Mouse (Mus musculus): ENCODE data around the gene Deaf1. TPM values are rescaled to one million over a fixed set of nuclear protein-coding genes. Genes with fewer than 3 reads are reported as not detected.

Gene Deaf1
- polyA plus RNA-seq, 1 experiment: 22.7 TPM

DNA sequence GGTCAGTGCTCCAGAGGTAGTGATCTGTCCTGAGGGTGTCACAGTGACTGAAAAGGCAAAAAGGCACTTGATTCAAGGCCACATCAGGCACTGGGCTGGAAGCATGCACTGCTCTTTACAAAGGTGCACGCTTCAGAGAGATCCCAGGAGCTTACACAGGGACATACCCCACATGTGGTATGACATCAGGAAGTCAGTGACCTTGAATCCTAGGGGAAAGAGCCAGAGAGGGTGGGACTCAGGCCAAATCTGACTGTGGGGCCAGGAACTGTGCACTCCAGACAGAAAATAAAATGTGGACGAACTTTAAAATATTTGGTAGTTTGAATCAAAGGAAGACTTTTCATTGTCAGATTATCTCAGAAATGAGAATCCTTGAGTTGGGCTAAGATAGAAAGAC, 13.1 kb downstream of the Deaf1 start:
- Histone ChIP-seq H3K4me1 (ENCODE audit: control insufficient read depth, insufficient read depth, low read length) (no peaks in the 10 kb centered on the region), H3K4me3 (replicated peaks; ENCODE audit: extremely low read depth, low read depth, low read length) (no peak overlapping the region)
- no peak for DNase-seq
- TF ChIP-seq POLR2A (IDR thresholded peaks at IDR 0.05; ENCODE audit: borderline replicate concordance, extremely low read depth, low read depth, low read length) (no peak), CTCF (IDR thresholded peaks at IDR 0.05; ENCODE audit: insufficient read depth, low read length) (no peak)
- 84% methylated on average over 2 of the region's 2 CpGs for WGBS

DNA sequence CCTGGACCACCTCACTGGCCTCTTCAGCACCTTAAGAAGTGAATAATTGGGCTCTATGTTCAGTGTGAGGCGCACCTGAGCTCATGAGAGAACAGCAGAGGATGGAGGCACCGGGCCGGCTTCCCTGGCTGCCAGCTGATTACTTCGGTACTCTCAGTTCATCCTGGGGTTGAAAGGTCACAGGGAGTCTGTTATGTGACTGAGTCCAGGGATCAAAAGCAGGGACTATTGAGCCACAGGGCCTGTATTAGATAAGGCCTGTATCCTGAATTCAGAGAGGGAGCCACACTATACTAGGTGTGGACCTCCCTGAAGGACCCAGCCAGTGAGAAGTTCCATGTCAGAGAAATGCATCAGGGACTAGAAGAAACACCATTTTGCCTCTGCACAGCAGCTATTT, 23.0 kb downstream of the Deaf1 start:
- DNase-seq: no peak
- no peaks in the 10 kb centered on the region for H3K4me1 ChIP-seq (ENCODE audit: control insufficient read depth, insufficient read depth, low read length)

DNA sequence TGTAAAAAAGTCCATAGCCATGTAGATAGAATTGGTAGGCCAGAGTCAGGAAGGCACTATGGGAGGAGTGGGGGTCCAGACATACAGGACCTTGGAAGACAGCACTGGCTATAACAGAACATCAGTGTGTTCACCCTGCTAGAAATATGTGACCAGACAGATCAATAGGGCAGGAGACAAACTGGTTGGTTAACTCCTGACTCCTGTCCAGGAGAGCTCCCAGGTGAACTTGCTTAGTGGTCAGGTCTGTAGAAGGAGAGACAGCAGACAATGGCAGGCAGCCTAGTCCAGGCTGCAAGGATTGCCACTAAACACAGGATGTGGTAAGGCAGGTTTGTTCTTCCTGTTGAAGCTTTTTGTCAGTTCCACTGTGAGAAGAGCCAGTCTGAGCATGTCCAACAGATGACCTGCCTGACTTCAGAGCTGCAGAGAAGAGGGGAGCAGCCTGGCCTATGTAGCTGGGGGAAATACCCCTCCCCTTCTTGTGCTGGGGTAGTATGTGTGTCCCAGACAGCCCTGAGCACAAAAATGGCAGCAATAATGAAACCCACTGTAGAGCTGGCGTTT, 24.7 kb downstream of the Deaf1 start:
- no peak overlapping the region for H3K4me3 ChIP-seq (replicated peaks; ENCODE audit: extremely low read depth, low read depth, low read length)
- 87% methylated on average over 1 of the region's 1 CpGs for WGBS
- H3K4me1 ChIP-seq (ENCODE audit: control insufficient read depth, insufficient read depth, low read length): no peaks in the 10 kb centered on the region
- no peak for DNase-seq
- TF ChIP-seq POLR2A (IDR thresholded peaks at IDR 0.05; ENCODE audit: borderline replicate concordance, extremely low read depth, low read depth, low read length): no peak
- TF ChIP-seq CTCF (IDR thresholded peaks at IDR 0.05; ENCODE audit: insufficient read depth, low read length): no peak

More for the DNA sequence above, 23.0 kb downstream of the Deaf1 start:
- no peak for TF ChIP-seq CTCF (IDR thresholded peaks at IDR 0.05; ENCODE audit: insufficient read depth, low read length)
- no peak for TF ChIP-seq POLR2A (IDR thresholded peaks at IDR 0.05; ENCODE audit: borderline replicate concordance, extremely low read depth, low read depth, low read length)
- 85% methylated on average over 4 of the region's 4 CpGs for WGBS
- H3K4me3 ChIP-seq (replicated peaks; ENCODE audit: extremely low read depth, low read depth, low read length): no peak overlapping the region

DNA sequence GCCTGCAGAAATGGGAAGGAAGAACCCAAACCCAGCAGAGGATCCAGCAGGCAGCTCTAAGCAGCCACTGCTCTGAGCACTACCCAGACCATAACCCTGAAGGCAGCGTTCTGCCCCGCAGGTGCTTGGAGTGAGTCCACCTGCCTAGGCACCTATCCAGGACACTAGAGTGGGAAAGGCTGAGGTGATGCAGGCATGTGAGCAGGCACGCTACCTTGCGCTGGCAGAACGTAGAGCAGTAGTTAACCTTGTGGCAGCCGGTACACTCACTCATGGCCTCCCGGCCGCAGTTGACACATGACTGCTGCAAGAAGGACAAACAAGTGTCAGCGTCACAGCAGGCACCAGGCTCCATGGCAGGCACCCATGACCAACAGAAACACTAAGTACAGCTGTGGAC, 26.1 kb downstream of the Deaf1 start:
- WGBS: 93% methylated on average over 9 of the region's 9 CpGs
- no peak overlapping the region for H3K4me3 ChIP-seq (replicated peaks; ENCODE audit: extremely low read depth, low read depth, low read length)
- DNase-seq: no peak
- TF ChIP-seq CTCF (IDR thresholded peaks at IDR 0.05; ENCODE audit: insufficient read depth, low read length): no peak
- TF ChIP-seq POLR2A (IDR thresholded peaks at IDR 0.05; ENCODE audit: borderline replicate concordance, extremely low read depth, low read depth, low read length): no peak
- no peaks in the 10 kb centered on the region for H3K4me1 ChIP-seq (ENCODE audit: control insufficient read depth, insufficient read depth, low read length)

DNA sequence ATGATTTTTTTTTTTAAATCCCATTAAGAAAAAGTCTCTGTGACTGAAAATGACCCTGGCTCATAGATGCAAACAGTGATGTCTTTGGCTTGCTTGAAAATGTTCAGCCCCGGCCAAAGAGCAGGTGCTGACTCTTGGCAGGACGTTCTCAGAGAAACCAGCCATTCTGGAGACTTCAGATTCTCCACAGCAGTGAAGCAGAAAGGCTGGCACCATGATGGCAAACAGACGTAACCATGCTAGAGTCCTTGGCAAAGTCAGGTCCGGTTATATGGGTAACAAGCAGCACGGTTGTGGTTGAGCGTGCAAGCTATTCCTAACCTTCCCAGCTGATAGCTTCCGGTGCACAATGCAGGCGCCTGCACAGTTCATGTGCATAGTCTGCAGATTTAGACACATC, 28.3 kb downstream of the Deaf1 start:
- no peak for DNase-seq
- 95% methylated on average over 8 of the region's 8 CpGs for WGBS

DNA sequence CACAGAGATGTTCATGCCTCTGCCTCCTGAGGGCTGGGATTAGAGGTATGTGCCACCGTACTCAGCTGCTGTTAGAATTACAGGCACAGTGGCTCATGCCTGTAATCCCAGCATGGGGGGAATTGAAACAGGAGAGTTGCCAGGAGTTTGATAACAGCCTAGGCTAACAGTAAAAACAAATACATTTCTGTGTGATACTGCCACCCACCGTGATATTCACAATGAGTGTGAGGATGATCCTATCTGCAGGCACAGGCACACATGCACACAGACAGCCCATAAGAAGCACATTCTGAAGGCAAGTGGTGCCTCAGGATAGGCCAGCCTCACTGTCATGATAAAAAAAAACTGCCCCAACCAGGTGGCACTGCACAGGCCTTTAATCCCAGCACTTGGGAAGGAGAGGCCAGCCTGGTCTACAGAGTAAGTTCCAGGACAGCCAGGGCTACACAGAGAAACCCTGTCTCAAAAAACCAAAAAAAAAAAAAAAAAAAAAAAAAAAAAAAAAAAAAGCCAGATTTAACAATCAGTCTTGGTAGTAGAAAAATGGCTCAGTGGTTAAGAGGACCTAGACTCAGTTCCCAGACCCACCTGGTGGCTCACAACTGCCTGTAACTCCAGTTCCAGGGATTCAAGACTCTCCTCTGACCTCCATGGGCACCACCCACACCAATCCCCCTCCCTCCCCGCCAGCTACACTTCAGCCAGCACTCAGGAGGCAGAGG, 29.4 kb downstream of the Deaf1 start:
- Histone ChIP-seq H3K4me1 (ENCODE audit: control insufficient read depth, insufficient read depth, low read length) (peaks cover 12% of the 10 kb centered on the region), H3K4me3 (replicated peaks; ENCODE audit: extremely low read depth, low read depth, low read length) (no peak overlapping the region)
- 73% methylated on average over 3 of the region's 3 CpGs for WGBS
- TF ChIP-seq POLR2A (IDR thresholded peaks at IDR 0.05; ENCODE audit: borderline replicate concordance, extremely low read depth, low read depth, low read length) (no peak), CTCF (IDR thresholded peaks at IDR 0.05; ENCODE audit: insufficient read depth, low read length) (no peak)
- no peak for DNase-seq

More for the DNA sequence above, 28.3 kb downstream of the Deaf1 start:
- H3K4me1 ChIP-seq (ENCODE audit: control insufficient read depth, insufficient read depth, low read length): peaks cover 6% of the 10 kb centered on the region
- TF ChIP-seq POLR2A (IDR thresholded peaks at IDR 0.05; ENCODE audit: borderline replicate concordance, extremely low read depth, low read depth, low read length) (no peak), CTCF (IDR thresholded peaks at IDR 0.05; ENCODE audit: insufficient read depth, low read length) (no peak)
- no peak overlapping the region for H3K4me3 ChIP-seq (replicated peaks; ENCODE audit: extremely low read depth, low read depth, low read length)

DNA sequence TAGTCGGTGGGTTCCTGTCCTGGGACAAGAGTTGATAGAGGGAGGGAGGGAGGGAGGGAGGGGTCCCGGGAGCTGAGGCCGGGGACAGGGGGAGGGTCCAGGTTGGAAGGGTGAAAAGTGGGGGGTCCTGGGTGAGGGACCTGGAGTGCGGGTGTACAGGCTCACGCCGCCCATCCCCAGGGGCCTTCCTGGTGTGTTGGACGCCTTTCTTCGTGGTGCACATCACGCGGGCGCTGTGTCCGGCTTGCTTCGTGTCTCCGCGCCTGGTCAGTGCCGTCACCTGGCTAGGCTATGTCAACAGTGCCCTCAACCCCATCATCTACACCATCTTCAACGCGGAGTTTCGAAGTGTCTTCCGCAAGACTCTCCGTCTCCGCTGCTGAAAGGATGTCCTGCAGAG, 33.0 kb downstream of the Deaf1 start:
- WGBS: 10% methylated on average over 22 of the region's 22 CpGs
- H3K4me3 ChIP-seq (replicated peaks; ENCODE audit: extremely low read depth, low read depth, low read length): no peak overlapping the region
- TF ChIP-seq CTCF (IDR thresholded peaks at IDR 0.05; ENCODE audit: insufficient read depth, low read length) (no peak), POLR2A (IDR thresholded peaks at IDR 0.05; ENCODE audit: borderline replicate concordance, extremely low read depth, low read depth, low read length) (no peak)

DNA sequence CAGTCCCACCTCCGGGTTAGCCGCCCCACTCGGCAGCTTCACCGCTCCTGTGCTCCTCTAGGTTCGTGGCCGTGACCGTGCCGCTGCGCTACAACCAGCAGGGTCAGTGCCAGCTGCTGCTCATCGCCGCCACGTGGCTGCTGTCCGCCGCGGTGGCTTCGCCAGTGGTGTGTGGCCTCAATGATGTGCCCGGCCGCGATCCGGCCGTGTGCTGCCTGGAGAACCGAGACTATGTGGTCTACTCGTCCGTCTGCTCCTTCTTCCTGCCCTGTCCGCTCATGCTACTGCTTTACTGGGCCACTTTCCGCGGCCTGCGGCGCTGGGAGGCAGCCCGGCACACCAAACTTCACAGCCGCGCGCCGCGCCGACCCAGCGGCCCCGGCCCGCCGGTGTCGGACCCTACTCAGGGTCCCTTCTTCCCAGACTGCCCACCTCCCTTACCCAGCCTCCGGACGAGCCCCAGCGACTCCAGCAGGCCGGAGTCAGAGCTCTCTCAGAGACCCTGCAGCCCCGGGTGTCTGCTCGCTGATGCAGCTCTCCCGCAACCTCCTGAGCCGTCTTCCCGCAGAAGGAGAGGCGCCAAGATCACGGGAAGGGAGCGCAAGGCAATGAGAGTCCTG, 33.5 kb downstream of the Deaf1 start:
- Histone ChIP-seq H3K4me3 (replicated peaks; ENCODE audit: extremely low read depth, low read depth, low read length) (peak overlapping the region; percentile 26), H3K4me1 (ENCODE audit: control insufficient read depth, insufficient read depth, low read length) (peaks cover 15% of the 10 kb centered on the region)
- no peak for TF ChIP-seq POLR2A (IDR thresholded peaks at IDR 0.05; ENCODE audit: borderline replicate concordance, extremely low read depth, low read depth, low read length)
- TF ChIP-seq CTCF (IDR thresholded peaks at IDR 0.05; ENCODE audit: insufficient read depth, low read length): no peak
- WGBS: 2% methylated on average over 53 of the region's 53 CpGs
- DNase-seq: peak; percentile 19

More for the DNA sequence above, 33.0 kb downstream of the Deaf1 start:
- DNase-seq: no peak
- peaks cover 15% of the 10 kb centered on the region for H3K4me1 ChIP-seq (ENCODE audit: control insufficient read depth, insufficient read depth, low read length)

DNA sequence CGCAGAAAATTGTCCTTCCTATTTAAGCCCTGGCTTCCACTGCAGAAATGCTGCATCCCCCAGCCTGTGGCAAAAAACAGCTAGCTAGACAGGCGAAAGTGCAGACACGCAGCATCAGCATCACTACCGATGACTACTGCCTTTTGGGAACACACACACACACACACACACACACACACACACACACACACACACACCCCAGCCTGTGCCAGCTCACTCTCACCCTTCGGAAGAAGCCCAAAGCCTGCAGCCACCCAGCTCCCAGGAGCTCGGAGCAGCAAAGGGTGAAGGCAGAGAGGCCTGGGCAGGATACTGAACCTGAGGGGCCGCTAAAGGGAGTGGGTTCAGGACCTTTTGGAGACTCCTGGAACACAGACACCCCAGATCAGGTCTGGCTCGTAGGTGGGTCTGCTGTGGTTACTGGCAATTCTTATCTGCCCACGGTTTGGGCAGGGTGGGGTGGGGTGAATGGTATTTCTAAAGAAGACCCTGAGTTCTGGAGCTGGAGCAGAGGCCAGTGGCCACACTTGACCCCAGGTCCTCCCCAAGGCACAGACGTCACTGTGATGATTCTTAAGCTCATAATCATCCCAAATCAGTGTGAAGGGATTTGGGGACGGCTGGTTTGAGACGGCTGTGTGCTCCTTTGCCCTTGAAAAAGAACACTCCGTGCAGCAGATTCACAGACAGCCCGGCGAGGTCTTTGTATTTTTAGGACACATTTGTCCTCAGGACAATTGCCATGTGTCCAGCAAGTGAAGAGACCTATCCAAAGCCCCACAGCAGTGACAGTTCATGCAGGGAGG, 34.7 kb downstream of the Deaf1 start:
- 64% methylated on average over 15 of the region's 15 CpGs for WGBS
- DNase-seq: no peak
- peaks cover 15% of the 10 kb centered on the region for H3K4me1 ChIP-seq (ENCODE audit: control insufficient read depth, insufficient read depth, low read length)
- no peak overlapping the region for H3K4me3 ChIP-seq (replicated peaks; ENCODE audit: extremely low read depth, low read depth, low read length)
- TF ChIP-seq CTCF (IDR thresholded peaks at IDR 0.05; ENCODE audit: insufficient read depth, low read length) (no peak), POLR2A (IDR thresholded peaks at IDR 0.05; ENCODE audit: borderline replicate concordance, extremely low read depth, low read depth, low read length) (no peak)

Measured in lung, adult 2 months (tissue).